Mouse (Mus musculus): ENCODE results near the gene Lsamp. TPM values are rescaled to one million over a fixed set of nuclear protein-coding genes. Genes with fewer than 3 reads are reported as not detected.

Lsamp gene
- polyA plus RNA-seq, 1 experiment, result not detected

GRCm38 (mm10) chr16:41088648-41089047, 1104.5 kb downstream of the Lsamp start:
- H3K27me3 ChIP-seq (replicated peaks), result no peaks in the 10 kb centered on the region
- H3K4me3 ChIP-seq (replicated peaks), result no peak overlapping the region
- no peak for TF ChIP-seq FLI1 (IDR thresholded peaks at IDR 0.05; ENCODE audit: low read length)
- no peak for TF ChIP-seq GATA1 (IDR thresholded peaks at IDR 0.05; ENCODE audit: borderline replicate concordance, low read length)
- no peaks in the 10 kb centered on the region for H3K36me3 ChIP-seq (replicated peaks; ENCODE audit: low read length)
- no peaks in the 10 kb centered on the region for H3K4me1 ChIP-seq
- no peaks in the 10 kb centered on the region; the same call in 1 of the 2 replicates for H3K9me3 ChIP-seq

- TF ChIP-seq GATA1 (IDR thresholded peaks at IDR 0.05; ENCODE audit: borderline replicate concordance, low read length) (no peak), FLI1 (IDR thresholded peaks at IDR 0.05; ENCODE audit: low read length) (no peak)
- Histone ChIP-seq H3K27me3 (replicated peaks) (no peaks in the 10 kb centered on the region), H3K36me3 (replicated peaks; ENCODE audit: low read length) (no peaks in the 10 kb centered on the region), H3K4me1 (no peaks in the 10 kb centered on the region), H3K4me3 (replicated peaks) (no peak overlapping the region), H3K9me3 (no peaks in the 10 kb centered on the region; the same call in 1 of the 2 replicates)
Measured at GRCm38 (mm10) chr16:41090092-41090491, 1105.9 kb downstream of the Lsamp start.

- no peaks in the 10 kb centered on the region; the same call in 1 of the 2 replicates for H3K9me3 ChIP-seq
- no peaks in the 10 kb centered on the region for H3K36me3 ChIP-seq (replicated peaks; ENCODE audit: low read length)
- TF ChIP-seq FLI1 (IDR thresholded peaks at IDR 0.05; ENCODE audit: low read length) (no peak), GATA1 (IDR thresholded peaks at IDR 0.05; ENCODE audit: borderline replicate concordance, low read length) (no peak)
- no peak overlapping the region for H3K4me3 ChIP-seq (replicated peaks)
- no peaks in the 10 kb centered on the region for H3K27me3 ChIP-seq (replicated peaks)
- no peaks in the 10 kb centered on the region for H3K4me1 ChIP-seq
Measured at GRCm38 (mm10) chr16:41091259-41091658, 1107.1 kb downstream of the Lsamp start.

- TF ChIP-seq FLI1 (IDR thresholded peaks at IDR 0.05; ENCODE audit: low read length), result no peak
- no peak for TF ChIP-seq GATA1 (IDR thresholded peaks at IDR 0.05; ENCODE audit: borderline replicate concordance, low read length)
- H3K4me3 ChIP-seq (replicated peaks), result no peak overlapping the region
- H3K36me3 ChIP-seq (replicated peaks; ENCODE audit: low read length), result no peaks in the 10 kb centered on the region
- no peaks in the 10 kb centered on the region for H3K9me3 ChIP-seq
- no peaks in the 10 kb centered on the region for H3K27me3 ChIP-seq (replicated peaks)
- no peaks in the 10 kb centered on the region for H3K4me1 ChIP-seq
Measured at GRCm38 (mm10) chr16:41102805-41103204, 1118.6 kb downstream of the Lsamp start.

- no peak overlapping the region for H3K4me3 ChIP-seq (replicated peaks)
- H3K9me3 ChIP-seq, result 0 out of 2 replicates have a peak, but pooled peaks cover 3% of the 10 kb centered on the region
- no peaks in the 10 kb centered on the region for H3K4me1 ChIP-seq
- H3K36me3 ChIP-seq (replicated peaks; ENCODE audit: low read length), result no peaks in the 10 kb centered on the region
- H3K27me3 ChIP-seq (replicated peaks), result no peaks in the 10 kb centered on the region
- TF ChIP-seq GATA1 (IDR thresholded peaks at IDR 0.05; ENCODE audit: borderline replicate concordance, low read length) (no peak), FLI1 (IDR thresholded peaks at IDR 0.05; ENCODE audit: low read length) (no peak)
Measured at GRCm38 (mm10) chr16:41124361-41124760, 1140.2 kb downstream of the Lsamp start.

- Histone ChIP-seq H3K27me3 (replicated peaks) (no peaks in the 10 kb centered on the region), H3K4me3 (replicated peaks) (no peak overlapping the region), H3K36me3 (replicated peaks; ENCODE audit: low read length) (no peaks in the 10 kb centered on the region), H3K4me1 (no peaks in the 10 kb centered on the region), H3K9me3 (0 out of 2 replicates have a peak, but pooled peaks cover 3% of the 10 kb centered on the region)
- TF ChIP-seq FLI1 (IDR thresholded peaks at IDR 0.05; ENCODE audit: low read length) (no peak), GATA1 (IDR thresholded peaks at IDR 0.05; ENCODE audit: borderline replicate concordance, low read length) (no peak)
Measured at GRCm38 (mm10) chr16:41125051-41125450, 1140.9 kb downstream of the Lsamp start.

- Histone ChIP-seq H3K36me3 (replicated peaks; ENCODE audit: low read length) (no peaks in the 10 kb centered on the region), H3K27me3 (replicated peaks) (no peaks in the 10 kb centered on the region), H3K4me3 (replicated peaks) (no peak overlapping the region), H3K4me1 (no peaks in the 10 kb centered on the region), H3K9me3 (no peaks in the 10 kb centered on the region)
- TF ChIP-seq GATA1 (IDR thresholded peaks at IDR 0.05; ENCODE audit: borderline replicate concordance, low read length) (no peak), FLI1 (IDR thresholded peaks at IDR 0.05; ENCODE audit: low read length) (no peak)
Measured at GRCm38 (mm10) chr16:41131053-41131452, 1146.9 kb downstream of the Lsamp start.

GRCm38 (mm10) chr16:41172839-41173238, 1188.7 kb downstream of the Lsamp start:
- Histone ChIP-seq H3K27me3 (replicated peaks) (no peaks in the 10 kb centered on the region), H3K36me3 (replicated peaks; ENCODE audit: low read length) (no peaks in the 10 kb centered on the region), H3K9me3 (no peaks in the 10 kb centered on the region), H3K4me1 (no peaks in the 10 kb centered on the region), H3K4me3 (replicated peaks) (no peak overlapping the region)
- no peak for TF ChIP-seq FLI1 (IDR thresholded peaks at IDR 0.05; ENCODE audit: low read length)
- no peak for TF ChIP-seq GATA1 (IDR thresholded peaks at IDR 0.05; ENCODE audit: borderline replicate concordance, low read length)

- Histone ChIP-seq H3K4me3 (replicated peaks) (no peak overlapping the region), H3K27me3 (replicated peaks) (no peaks in the 10 kb centered on the region), H3K4me1 (no peaks in the 10 kb centered on the region), H3K36me3 (replicated peaks; ENCODE audit: low read length) (no peaks in the 10 kb centered on the region), H3K9me3 (0 out of 2 replicates have a peak, but pooled peaks cover 2% of the 10 kb centered on the region)
- TF ChIP-seq GATA1 (IDR thresholded peaks at IDR 0.05; ENCODE audit: borderline replicate concordance, low read length) (no peak), FLI1 (IDR thresholded peaks at IDR 0.05; ENCODE audit: low read length) (no peak)
Measured at GRCm38 (mm10) chr16:41179557-41179956, 1195.4 kb downstream of the Lsamp start.

GRCm38 (mm10) chr16:41180867-41181266, 1196.7 kb downstream of the Lsamp start:
- TF ChIP-seq FLI1 (IDR thresholded peaks at IDR 0.05; ENCODE audit: low read length), result no peak
- TF ChIP-seq GATA1 (IDR thresholded peaks at IDR 0.05; ENCODE audit: borderline replicate concordance, low read length), result no peak
- Histone ChIP-seq H3K4me3 (replicated peaks) (no peak overlapping the region), H3K4me1 (no peaks in the 10 kb centered on the region), H3K36me3 (replicated peaks; ENCODE audit: low read length) (no peaks in the 10 kb centered on the region), H3K27me3 (replicated peaks) (no peaks in the 10 kb centered on the region), H3K9me3 (0 out of 2 replicates have a peak, but pooled peaks cover 2% of the 10 kb centered on the region)

GRCm38 (mm10) chr16:41210055-41210454, 1225.9 kb downstream of the Lsamp start:
- H3K36me3 ChIP-seq (replicated peaks; ENCODE audit: low read length), result no peaks in the 10 kb centered on the region
- no peaks in the 10 kb centered on the region for H3K9me3 ChIP-seq
- H3K27me3 ChIP-seq (replicated peaks), result no peaks in the 10 kb centered on the region
- no peaks in the 10 kb centered on the region for H3K4me1 ChIP-seq
- no peak overlapping the region for H3K4me3 ChIP-seq (replicated peaks)
- TF ChIP-seq FLI1 (IDR thresholded peaks at IDR 0.05; ENCODE audit: low read length), result no peak
- TF ChIP-seq GATA1 (IDR thresholded peaks at IDR 0.05; ENCODE audit: borderline replicate concordance, low read length), result no peak
